Mouse (Mus musculus) erythroblast, embryonic 14.5 days (primary cell): ENCODE results near the gene Muc13.

Experiments
- GATA1 ChIP-seq: IDR thresholded peaks from 2 replicates; pipeline ENCODE4 v1.6.1; 2012; ENCODE audit warnings: low read length, inconsistent platforms, mixed read lengths
- TAL1 ChIP-seq: IDR thresholded peaks from 3 replicates; pipeline ENCODE4 v1.6.1; 2012; ENCODE audit warnings: low read length, inconsistent platforms, mixed read lengths

DNA sequence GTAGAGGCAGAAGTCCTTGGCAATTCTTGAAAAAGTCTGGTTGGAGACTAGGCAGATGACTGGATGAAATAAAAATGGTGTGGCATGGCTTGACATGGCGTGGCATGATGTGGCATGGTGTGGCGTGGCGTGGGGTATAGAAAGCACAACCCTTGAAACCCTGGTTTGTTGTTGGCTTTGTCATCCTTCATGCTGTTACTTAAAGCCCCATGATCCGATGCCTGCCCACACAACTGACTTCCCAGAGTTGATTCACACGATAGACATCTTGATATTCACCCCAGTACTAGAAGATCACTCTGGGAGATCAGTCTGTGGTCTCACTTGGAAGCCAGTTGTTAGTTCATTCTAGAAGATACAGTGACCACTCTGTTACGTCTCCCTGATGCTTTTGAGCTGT is 16.2 kb upstream of the Muc13 start:
- TF ChIP-seq TAL1: no peak
- no peak for TF ChIP-seq GATA1
